Comparison of ENCODE assay signal across 8 mouse cellular contexts in the genomic region with DNA sequence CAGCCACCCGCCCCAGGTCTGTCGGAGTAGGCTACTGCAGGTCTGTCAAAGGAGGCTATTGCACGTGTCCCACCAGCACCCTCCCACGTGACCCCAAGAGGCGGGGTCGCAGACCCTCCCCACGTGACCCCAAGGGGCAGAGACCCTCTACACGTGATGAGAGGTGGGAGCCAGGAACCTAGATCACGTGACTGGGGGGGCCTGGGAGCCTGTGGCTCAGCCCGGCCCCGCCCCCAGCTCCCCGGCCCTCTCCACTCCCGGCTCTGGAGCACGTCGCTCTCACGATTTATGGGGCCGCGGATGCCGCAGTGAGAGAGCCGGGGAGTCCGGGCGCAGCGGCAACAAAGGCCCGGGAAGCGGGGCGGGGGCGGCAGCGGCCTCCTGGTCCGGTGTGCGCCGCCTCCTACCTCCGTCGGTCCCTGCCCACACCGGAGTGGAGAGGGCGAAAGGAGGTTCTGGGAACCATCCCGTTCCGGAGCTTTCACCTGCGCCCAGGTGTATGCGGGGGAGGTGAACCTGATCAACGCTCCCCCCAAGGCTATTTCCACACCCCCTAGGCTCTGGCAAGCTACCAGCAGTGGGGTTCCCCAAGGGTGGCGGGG. TPM values are rescaled to one million over a fixed set of nuclear protein-coding genes. Genes with fewer than 3 reads are reported as not detected.
DNase-seq lines count a peak whose midpoint lies in the region; ATAC-seq and TF ChIP-seq lines count a peak whose summit lies in the region.

No protein-coding gene starts in this region.

- intact Hi-C loops in heart, postnatal 25 days (cut with DNase I): loop anchor here (1.0 kb wide), 1 partner anchor 15 kb away; no protein-coding TSS in a partner anchor

- no peak overlapping the region for H3K27ac ChIP-seq in ES-E14 (ENCODE audit: insufficient read depth, low read depth, low read length, poor library complexity, severe bottlenecking)
- H3K27ac ChIP-seq in embryonic facial prominence, embryonic 15.5 days (replicated peaks): peak overlapping the region; percentile 63
- H3K27ac ChIP-seq in stomach, embryonic 16.5 days (ENCODE audit: low read length): no peak overlapping the region

- ATAC-seq in embryonic facial prominence, embryonic 15.5 days (ENCODE audit: insufficient number of reproducible peaks, low FRiP score, low TSS enrichment, low read depth): no peak
- peak; percentile 2; the same call in 1 of the 2 replicates for ATAC-seq in stomach, embryonic 16.5 days (ENCODE audit: insufficient read depth, low FRiP score)

- peak overlapping the region; percentile 54 for H3K9ac ChIP-seq in ES-E14 (ENCODE audit: insufficient read depth, low read depth, low read length, poor library complexity, severe bottlenecking)
- H3K9ac ChIP-seq in embryonic facial prominence, embryonic 15.5 days: peak overlapping the region; percentile 41
- H3K9ac ChIP-seq in stomach, embryonic 16.5 days (ENCODE audit: low read length): peak overlapping the region; percentile 67

- peaks cover 28% of the 10 kb centered on the region for H3K27me3 ChIP-seq in embryonic facial prominence, embryonic 15.5 days
- peaks cover 32% of the 10 kb centered on the region for H3K27me3 ChIP-seq in stomach, embryonic 16.5 days (ENCODE audit: control insufficient read depth, insufficient read depth, low read length)

- H3K4me1 ChIP-seq in ES-E14 (ENCODE audit: control insufficient read depth in 2 of 2, insufficient read depth in 2 of 2, low read length in 2 of 2, poor library complexity in 1 of 2): peaks cover 0 to 19% of the 10 kb centered on the region in 2 experiments; a peak in 2 of 4 replicates
- H3K4me1 ChIP-seq in embryonic facial prominence, embryonic 15.5 days: peaks cover 71% of the 10 kb centered on the region
- peaks cover 48% of the 10 kb centered on the region for H3K4me1 ChIP-seq in stomach, embryonic 16.5 days (ENCODE audit: control insufficient read depth, insufficient read depth, low read length)

- H3K9me3 ChIP-seq in ES-E14 (ENCODE audit: control insufficient read depth, insufficient read depth, low read depth, low read length): no peaks in the 10 kb centered on the region
- no peaks in the 10 kb centered on the region for H3K9me3 ChIP-seq in embryonic facial prominence, embryonic 15.5 days (replicated peaks)
- no peaks in the 10 kb centered on the region for H3K9me3 ChIP-seq in stomach, embryonic 16.5 days (replicated peaks; ENCODE audit: control insufficient read depth, low read length)

- H3K4me3 ChIP-seq in ES-E14 (ENCODE audit: insufficient read depth in 1 of 2, low read depth in 1 of 2, low read length in 2 of 2, poor library complexity in 1 of 2, severe bottlenecking in 1 of 2): peak overlapping the region; percentile 64 to 76
- peak overlapping the region; percentile 64 for H3K4me3 ChIP-seq in embryonic facial prominence, embryonic 15.5 days (replicated peaks)
- peak overlapping the region; percentile 59 for H3K4me3 ChIP-seq in stomach, embryonic 16.5 days (replicated peaks; ENCODE audit: low read length)

- peak; percentile 92 for DNase-seq in heart, adult 11 months
- no peak for DNase-seq in heart, postnatal 25 days (ENCODE audit: low spot score)
- DNase-seq in ES-E14 (ENCODE audit: low read depth, low spot score): no peak
- peak; percentile 42 for DNase-seq in kidney, adult 9 months
- peak; percentile 88 for DNase-seq in mesoderm, embryonic 11.5 days (ENCODE audit: low read depth, low spot score)
- DNase-seq in cerebellum, adult 11 months: no peak

- under 1% methylated on average over 39 of the region's 41 CpGs for WGBS in embryonic facial prominence, embryonic 15.5 days
- 1% methylated on average over 40 of the region's 41 CpGs for WGBS in stomach, embryonic 16.5 days

- peak overlapping the region; percentile 98 for H3K4me2 ChIP-seq in embryonic facial prominence, embryonic 15.5 days (replicated peaks)
- peak overlapping the region; percentile 84 for H3K4me2 ChIP-seq in stomach, embryonic 16.5 days (ENCODE audit: low read depth, low read length)

- H3K36me3 ChIP-seq in ES-E14 (ENCODE audit: control insufficient read depth, insufficient read depth, low read length, poor library complexity, severe bottlenecking): no peaks in the 10 kb centered on the region
- no peaks in the 10 kb centered on the region for H3K36me3 ChIP-seq in embryonic facial prominence, embryonic 15.5 days
- H3K36me3 ChIP-seq in stomach, embryonic 16.5 days (ENCODE audit: control insufficient read depth, insufficient read depth, low read length): no peaks in the 10 kb centered on the region

- in situ Hi-C loops in ES-E14 (cut with MboI; ENCODE audit: low sequenced_read_pairs in 2 of 2, unreplicated experiment in 2 of 2): no loop called here

TF ChIP-seq in ES-E14, 5 proteins besides CTCF, POLR2A, EP300 and RAD21:
- TF ChIP-seq ZNF384 (IDR thresholded peaks at IDR 0.05; ENCODE audit: low read depth, low read length): no peak
- TF ChIP-seq CHD2 (IDR thresholded peaks at IDR 0.05; ENCODE audit: low read depth, low read length): no peak
- TF ChIP-seq HCFC1 (IDR thresholded peaks at IDR 0.05; ENCODE audit: borderline replicate concordance, insufficient read depth, low read length): no peak
- no peak for TF ChIP-seq MAFK (IDR thresholded peaks at IDR 0.05; ENCODE audit: insufficient read depth, low read depth, low read length)
- TF ChIP-seq ZC3H11A (IDR thresholded peaks at IDR 0.05; ENCODE audit: borderline replicate concordance, low read depth, low read length): no peak

RNA-seq across cellular contexts. Expression of gene Efna3, which starts 2.1 kb away (rescaled TPM):
- total RNA-seq in heart, postnatal 25 days (2021): under 1 TPM in 1 of 2 experiments, not detected in 1; 0.31 TPM
- 7.5 and 12.5 TPM in 2 replicates for total RNA-seq in ES-E14 (2012; rRNA removed)
- 42.3 and 47.2 TPM in 2 replicates for polyA plus RNA-seq in embryonic facial prominence, embryonic 15.5 days (2015; fragmentation: Nextera tagmentation; extraction: Ambion mirVana)
- polyA plus RNA-seq in stomach, embryonic 16.5 days (2015; fragmentation: Nextera tagmentation; extraction: Ambion mirVana): 13.0 and 16.0 TPM in 2 replicates

RNA-seq across cellular contexts. Expression of gene Efna4, which starts 17.1 kb away (rescaled TPM):
- total RNA-seq in heart, postnatal 25 days (2021): under 1 TPM; 0.31 to 0.47 TPM
- 24.0 and 41.9 TPM in 2 replicates for total RNA-seq in ES-E14 (2012; rRNA removed)
- polyA plus RNA-seq in embryonic facial prominence, embryonic 15.5 days (2015; fragmentation: Nextera tagmentation; extraction: Ambion mirVana): 28.1 and 31.0 TPM in 2 replicates
- polyA plus RNA-seq in stomach, embryonic 16.5 days (2015; fragmentation: Nextera tagmentation; extraction: Ambion mirVana): 15.0 and 15.5 TPM in 2 replicates

RNA-seq across cellular contexts. Expression of gene Adam15, which starts 29.1 kb away (rescaled TPM):
- total RNA-seq in heart, postnatal 25 days (2021): 10 to 100 TPM; 52.7 to 68.7 TPM
- total RNA-seq in ES-E14 (2012; rRNA removed): 56.3 and 59.1 TPM in 2 replicates
- 93.2 and 96.1 TPM in 2 replicates for polyA plus RNA-seq in embryonic facial prominence, embryonic 15.5 days (2015; fragmentation: Nextera tagmentation; extraction: Ambion mirVana)
- polyA plus RNA-seq in stomach, embryonic 16.5 days (2015; fragmentation: Nextera tagmentation; extraction: Ambion mirVana): 61.1 and 69.5 TPM in 2 replicates

RNA-seq across cellular contexts. Expression of gene Efna1, which starts 39.7 kb away (rescaled TPM):
- 10 to 100 TPM; 29.4 to 33.5 TPM for total RNA-seq in heart, postnatal 25 days (2021)
- 2.1 and 9.5 TPM in 2 replicates for total RNA-seq in ES-E14 (2012; rRNA removed)
- 55.8 and 57.4 TPM in 2 replicates for polyA plus RNA-seq in embryonic facial prominence, embryonic 15.5 days (2015; fragmentation: Nextera tagmentation; extraction: Ambion mirVana)
- 41.5 and 44.7 TPM in 2 replicates for polyA plus RNA-seq in stomach, embryonic 16.5 days (2015; fragmentation: Nextera tagmentation; extraction: Ambion mirVana)

RNA-seq across cellular contexts. Expression of gene Dcst2, which starts 41.1 kb away (rescaled TPM):
- not detected for total RNA-seq in heart, postnatal 25 days (2021)
- not detected in 2 replicates for total RNA-seq in ES-E14 (2012; rRNA removed)
- polyA plus RNA-seq in embryonic facial prominence, embryonic 15.5 days (2015; fragmentation: Nextera tagmentation; extraction: Ambion mirVana): 0.13 and 0.21 TPM in 2 replicates
- 0.45 and 0.49 TPM in 2 replicates for polyA plus RNA-seq in stomach, embryonic 16.5 days (2015; fragmentation: Nextera tagmentation; extraction: Ambion mirVana)

Comparison
In these comparisons a context has a peak if more than half of its experiments do, and no peak if none do; other contexts are left out.
1. DNase-seq: peak in heart, adult 11 months (single experiment), kidney, adult 9 months (single experiment) and mesoderm, embryonic 11.5 days (single experiment); none in heart, postnatal 25 days (single experiment), ES-E14 (single experiment) and cerebellum, adult 11 months (single experiment).
2. RNA of gene Efna4, which starts 17.1 kb away (total RNA-seq): 24.0 to 41.9 TPM in ES-E14; 0.31 to 0.47 TPM in heart, postnatal 25 days; every median in the first group is over 10 times any median in the second.
3. Peak in every context shown above with its lines, with median percentiles within 50 percentile points of each other: H3K4me3 ChIP-seq and H3K9ac ChIP-seq.